Mouse (Mus musculus) kidney, adult 18-20 months (tissue): ENCODE data around the gene Tgm2.

Source experiments
- DNase-seq: peaks from one replicate; pipeline ENCODE4 v3.0.0; 2021

The Tgm2 gene

GRCm38 (mm10) chr2:158138778-158139177 lies 7.5 kb downstream of the Tgm2 start:
- DNase-seq: no peak

- no peak for DNase-seq
Observed at GRCm38 (mm10) chr2:158137771-158138170, 8.5 kb downstream of the Tgm2 start.

GRCm38 (mm10) chr2:158136205-158136604 lies 10.0 kb downstream of the Tgm2 start:
- DNase-seq: peak; percentile 64

GRCm38 (mm10) chr2:158133050-158133449 lies 13.2 kb downstream of the Tgm2 start:
- no peak for DNase-seq

- no peak for DNase-seq
Observed at GRCm38 (mm10) chr2:158132320-158132719, 13.9 kb downstream of the Tgm2 start.

GRCm38 (mm10) chr2:158131197-158131835 lies 14.9 kb downstream of the Tgm2 start:
- DNase-seq: no peak

GRCm38 (mm10) chr2:158130391-158130986 lies 15.7 kb downstream of the Tgm2 start:
- peak; percentile 92 for DNase-seq

GRCm38 (mm10) chr2:158129291-158130002 lies 16.8 kb downstream of the Tgm2 start:
- DNase-seq: peak; percentile 34

- DNase-seq: no peak
Observed at GRCm38 (mm10) chr2:158128461-158129130, 17.6 kb downstream of the Tgm2 start.

GRCm38 (mm10) chr2:158127872-158128271 lies 18.4 kb downstream of the Tgm2 start:
- DNase-seq: no peak

- DNase-seq: no peak
Observed at GRCm38 (mm10) chr2:158127245-158127644, 19.0 kb downstream of the Tgm2 start.

GRCm38 (mm10) chr2:158122814-158123213 lies 23.4 kb downstream of the Tgm2 start:
- DNase-seq: peak; percentile 73

GRCm38 (mm10) chr2:158121645-158122326 lies 24.4 kb downstream of the Tgm2 start:
- DNase-seq: peak; percentile 86

GRCm38 (mm10) chr2:158120868-158121267 lies 25.4 kb downstream of the Tgm2 start:
- no peak for DNase-seq

GRCm38 (mm10) chr2:158120211-158120610 lies 26.0 kb downstream of the Tgm2 start:
- DNase-seq: no peak

- DNase-seq: no peak
Observed at GRCm38 (mm10) chr2:158119145-158119544, 27.1 kb downstream of the Tgm2 start.

GRCm38 (mm10) chr2:158116653-158117052 lies 29.6 kb downstream of the Tgm2 start:
- DNase-seq: no peak

GRCm38 (mm10) chr2:158115838-158116453 lies 30.3 kb downstream of the Tgm2 start:
- no peak for DNase-seq

GRCm38 (mm10) chr2:158114931-158115330 lies 31.3 kb downstream of the Tgm2 start:
- no peak for DNase-seq

- peak; percentile 92 for DNase-seq
Observed at GRCm38 (mm10) chr2:158113591-158114257, 32.5 kb downstream of the Tgm2 start.

- DNase-seq: peak; percentile 24
Observed at GRCm38 (mm10) chr2:158109516-158109915, 36.7 kb downstream of the Tgm2 start.
